Mouse (Mus musculus) thymus, postnatal 25 days (tissue): ENCODE measurements around the gene Aspscr1.
"Not testable (repeated sequence)": the region's sequence is repeated elsewhere in the genome, so short reads cannot be mapped to it uniquely, and the experiment has no call there.

Experiments
- DNase-seq: peaks from one replicate; pipeline ENCODE4 v3.0.0; 2022

Gene Aspscr1

GRCm38 (mm10) chr11:120642939-120643600 lies 29.7 kb upstream of the Aspscr1 start:
- peak; percentile 42 for DNase-seq

- peak; percentile 97 for DNase-seq
Measured at GRCm38 (mm10) chr11:120643601-120643987, 29.2 kb upstream of the Aspscr1 start, which contains the start of gene Pycr1. TSS of gene Pycr1 (minus strand) at chr11:120643769.

GRCm38 (mm10) chr11:120647047-120647830 lies 25.5 kb upstream of the Aspscr1 start:
- DNase-seq, result no peak

- DNase-seq, result peak; percentile 52
Measured at GRCm38 (mm10) chr11:120648001-120648476, 24.7 kb upstream of the Aspscr1 start, which contains the start of gene Myadml2. TSS of gene Myadml2 (minus strand) at chr11:120648158.

- DNase-seq, result no peak
Measured at GRCm38 (mm10) chr11:120651872-120652271, 20.9 kb upstream of the Aspscr1 start.

- no peak for DNase-seq
Measured at GRCm38 (mm10) chr11:120654741-120655140, 18.0 kb upstream of the Aspscr1 start.

GRCm38 (mm10) chr11:120657301-120657700 lies 15.5 kb upstream of the Aspscr1 start:
- DNase-seq, result no peak

GRCm38 (mm10) chr11:120658876-120659410 lies 13.8 kb upstream of the Aspscr1 start:
- DNase-seq, result peak; percentile 86

- no peak for DNase-seq
Measured at GRCm38 (mm10) chr11:120659509-120660300, 13.1 kb upstream of the Aspscr1 start.

GRCm38 (mm10) chr11:120660301-120661075 lies 12.3 kb upstream of the Aspscr1 start:
- peak; percentile 19 for DNase-seq

GRCm38 (mm10) chr11:120661076-120661460 lies 11.7 kb upstream of the Aspscr1 start, which contains the start of gene Notum:
TSS of gene Notum (minus strand) at chr11:120661175.
- DNase-seq, result no peak

- DNase-seq, result no peak
Measured at GRCm38 (mm10) chr11:120662759-120663158, 10.0 kb upstream of the Aspscr1 start.

GRCm38 (mm10) chr11:120663714-120664113 lies 9.1 kb upstream of the Aspscr1 start:
- no peak for DNase-seq

- DNase-seq, result no peak
Measured at GRCm38 (mm10) chr11:120665406-120665805, 7.4 kb upstream of the Aspscr1 start.

- no peak for DNase-seq
Measured at GRCm38 (mm10) chr11:120666617-120667016, 6.2 kb upstream of the Aspscr1 start.

- DNase-seq, result no peak
Measured at GRCm38 (mm10) chr11:120673594-120674122, 885 bp downstream of the Aspscr1 start.

GRCm38 (mm10) chr11:120675875-120676274 lies 3.1 kb downstream of the Aspscr1 start:
- not testable (repeated sequence) for DNase-seq

GRCm38 (mm10) chr11:120676951-120677350 lies 4.2 kb downstream of the Aspscr1 start:
- no peak for DNase-seq

GRCm38 (mm10) chr11:120679909-120680308 lies 7.1 kb downstream of the Aspscr1 start:
- peak; percentile 17 for DNase-seq

- no peak for DNase-seq
Measured at GRCm38 (mm10) chr11:120682683-120683082, 9.9 kb downstream of the Aspscr1 start.

GRCm38 (mm10) chr11:120683536-120683935 lies 10.8 kb downstream of the Aspscr1 start:
- DNase-seq, result no peak

- DNase-seq, result no peak
Measured at GRCm38 (mm10) chr11:120684086-120684485, 11.3 kb downstream of the Aspscr1 start.
